Mouse (Mus musculus): ENCODE data around the gene Spg20.

DNA sequence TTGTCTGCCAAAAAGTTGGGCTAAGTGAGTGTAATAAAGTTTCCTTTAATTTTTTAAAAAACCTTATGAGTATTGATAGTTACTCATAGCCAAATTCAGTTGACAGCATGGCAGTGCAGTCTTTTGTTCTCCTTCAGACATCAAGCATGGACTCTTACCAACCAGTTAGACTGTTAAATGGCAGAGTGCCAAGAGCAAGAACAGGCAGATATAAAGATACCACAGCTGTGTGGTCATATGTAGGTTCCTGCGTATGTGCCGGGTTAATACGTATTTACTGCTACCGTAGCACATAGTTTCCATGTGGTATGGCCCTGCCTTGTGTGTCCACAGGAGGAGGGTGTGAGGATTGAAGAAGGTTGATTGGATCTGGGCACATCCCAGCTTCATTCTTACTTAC is 11.2 kb downstream of the Spg20 start:
- TF ChIP-seq GATA1 (IDR thresholded peaks at IDR 0.05; ENCODE audit: low read length) (no peak), TAL1 (IDR thresholded peaks at IDR 0.05; ENCODE audit: low read length) (no peak)

Data from erythroblast, embryonic 14.5 days (primary cell).